Mouse (Mus musculus) erythroblast, embryonic 14.5 days (primary cell): ENCODE data around the gene Vps33b. TPM values are rescaled to one million over a fixed set of nuclear protein-coding genes. Genes with fewer than 3 reads are reported as not detected.

Experiments used
- H3K27me3 ChIP-seq: 2 replicates; pipeline ENCODE4 v1.6.1; 2012; ENCODE audit warnings: inconsistent platforms; ENCODE audit not compliant: control insufficient read depth
- H3K36me3 ChIP-seq: 2 replicates; pipeline ENCODE4 v1.6.1; 2012; ENCODE audit warnings: mild to moderate bottlenecking, inconsistent platforms; ENCODE audit not compliant: control insufficient read depth
- H3K4me1 ChIP-seq: 2 replicates; pipeline ENCODE4 v1.6.1; 2012; ENCODE audit warnings: inconsistent platforms; ENCODE audit not compliant: control insufficient read depth
- H3K4me3 ChIP-seq: replicated peaks from 2 replicates; pipeline ENCODE3; 2012; ENCODE audit warnings: moderate library complexity, mild to moderate bottlenecking, inconsistent platforms
- H3K9me3 ChIP-seq: 2 replicates; pipeline ENCODE4 v1.6.1; 2012; ENCODE audit warnings: low read length, inconsistent platforms, mixed read lengths; ENCODE audit not compliant: control insufficient read depth
- GATA1 ChIP-seq: IDR thresholded peaks from 2 replicates; pipeline ENCODE4 v1.6.1; 2012; ENCODE audit warnings: low read length, inconsistent platforms, mixed read lengths
- TAL1 ChIP-seq: IDR thresholded peaks from 3 replicates; pipeline ENCODE4 v1.6.1; 2012; ENCODE audit warnings: low read length, inconsistent platforms, mixed read lengths
- polyA plus RNA-seq: library from polyadenylated mRNA; stranded (reverse); fragments of >175 nt; gene quantifications from 2 replicates; pipeline ENCODE4 v1.2.3, GENCODE M21; 2012

Vps33b gene
- 0.13 and 0.14 TPM in 2 replicates for polyA plus RNA-seq

DNA sequence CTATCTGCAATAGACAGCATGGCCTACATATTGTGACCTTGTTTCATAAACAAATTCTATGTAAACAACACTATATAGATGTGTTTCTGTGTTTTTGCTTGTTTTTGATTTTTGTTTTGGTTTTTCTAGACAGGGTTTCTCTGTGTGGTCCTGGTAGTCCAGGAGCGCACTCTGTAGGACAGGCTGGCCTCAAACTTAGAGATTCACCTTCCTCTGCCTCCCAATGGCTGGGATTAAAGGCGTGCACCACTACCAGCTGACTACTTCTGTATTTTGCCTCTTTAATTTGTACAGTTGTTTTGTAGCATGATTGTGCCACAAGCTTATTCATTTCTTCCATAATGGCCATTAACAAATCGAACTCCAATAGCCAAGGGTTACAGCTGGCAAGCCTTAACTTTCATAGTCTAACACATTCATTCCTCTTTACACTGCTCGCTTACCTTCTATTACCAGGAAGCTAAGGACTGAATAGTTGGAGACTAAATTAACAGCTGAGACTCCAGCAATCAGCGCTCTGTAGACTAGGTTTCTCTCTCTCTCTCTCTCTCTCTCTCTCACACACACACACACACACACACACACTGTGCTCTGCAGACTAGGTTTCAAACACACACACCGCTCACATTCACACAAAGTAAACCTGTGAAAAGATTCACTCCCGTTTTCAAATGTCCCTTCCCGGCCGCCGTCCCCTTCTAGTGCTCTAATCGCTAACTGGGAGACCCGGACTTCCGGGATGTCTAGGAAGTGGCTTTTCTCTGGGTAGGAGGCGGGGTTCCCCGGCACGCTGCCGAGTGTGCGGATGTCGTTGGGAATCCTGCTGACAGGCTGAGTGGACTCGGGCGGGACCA lies at the start of gene Vps33b:
TSS of gene Vps33b (plus strand) at position 753 of the 854 bp plus-strand sequence.
- Histone ChIP-seq H3K4me3 (peak within 1 kb of the TSS; percentile 82), H3K27me3 (no peaks in the 10 kb centered on the region), H3K4me1 (peaks cover 46% of the 10 kb centered on the region), H3K36me3 (peaks cover 60% of the 10 kb centered on the region), H3K9me3 (no peaks in the 10 kb centered on the region)
- TF ChIP-seq GATA1 = no peak
- TF ChIP-seq TAL1 = no peak

DNA sequence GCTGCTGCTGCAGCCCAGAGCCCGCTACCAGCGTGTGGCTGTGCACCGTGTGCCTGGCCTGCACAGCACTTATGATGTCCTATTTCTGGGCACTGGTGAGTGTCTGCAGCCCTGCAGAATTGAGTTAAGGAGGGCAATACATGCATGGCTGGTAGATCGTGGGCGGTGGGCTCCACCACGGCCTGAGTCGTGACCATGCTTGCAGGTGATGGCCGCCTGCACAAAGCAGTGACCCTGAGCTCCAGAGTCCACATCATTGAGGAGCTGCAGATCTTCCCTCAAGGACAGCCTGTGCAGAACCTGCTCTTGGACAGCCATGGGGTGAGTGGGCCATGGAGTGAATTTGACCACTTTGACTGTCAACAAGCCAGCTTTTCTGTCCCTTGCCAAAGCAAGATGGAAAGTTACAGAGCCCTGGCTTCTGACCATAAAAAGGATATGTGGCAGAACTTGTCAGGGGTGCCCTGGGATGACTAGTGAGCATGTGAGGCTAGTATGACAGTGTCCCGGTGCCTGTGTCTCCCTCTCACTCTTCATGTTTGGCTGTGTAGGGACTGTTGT lies 49.1 kb upstream of the Vps33b start:
- Histone ChIP-seq H3K36me3 (peaks cover 99% of the 10 kb centered on the region), H3K27me3 (no peaks in the 10 kb centered on the region; the same call in 1 of the 2 replicates), H3K4me3 (no peak overlapping the region), H3K9me3 (no peaks in the 10 kb centered on the region), H3K4me1 (peaks cover 19% of the 10 kb centered on the region)
- no peak for TF ChIP-seq TAL1
- TF ChIP-seq GATA1 = no peak

DNA sequence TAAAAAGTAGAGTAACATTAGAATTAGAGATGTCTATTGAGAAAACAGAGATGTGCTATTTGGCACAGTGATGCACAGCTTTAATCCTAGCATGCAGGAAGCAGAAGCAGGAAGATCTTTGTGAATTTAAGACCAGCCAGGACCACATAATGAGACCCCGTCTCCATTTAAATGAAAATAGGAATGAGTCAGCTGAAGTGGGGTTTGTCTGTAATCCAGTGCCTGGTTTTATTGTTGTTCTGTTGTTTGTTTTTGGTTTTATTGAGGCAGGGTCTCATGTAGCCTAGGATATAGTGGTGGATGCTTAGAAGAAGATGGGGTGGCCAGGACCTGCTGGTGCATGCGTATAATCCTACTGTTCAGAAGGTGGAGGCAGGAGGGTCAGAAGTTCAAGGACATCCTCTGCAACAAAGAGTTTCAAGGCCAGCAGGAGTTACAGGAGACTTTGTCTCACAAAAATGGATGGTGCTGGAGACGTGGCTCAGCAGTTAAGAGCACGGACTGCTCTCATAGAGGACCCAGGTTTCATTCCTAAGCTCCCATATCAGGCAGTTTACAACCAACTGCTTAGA lies 48.2 kb upstream of the Vps33b start:
- Histone ChIP-seq H3K27me3 (no peaks in the 10 kb centered on the region; the same call in 1 of the 2 replicates), H3K4me3 (no peak overlapping the region), H3K9me3 (no peaks in the 10 kb centered on the region), H3K4me1 (peaks cover 12% of the 10 kb centered on the region), H3K36me3 (peaks cover 99% of the 10 kb centered on the region)
- TF ChIP-seq TAL1 (no peak), GATA1 (no peak)

DNA sequence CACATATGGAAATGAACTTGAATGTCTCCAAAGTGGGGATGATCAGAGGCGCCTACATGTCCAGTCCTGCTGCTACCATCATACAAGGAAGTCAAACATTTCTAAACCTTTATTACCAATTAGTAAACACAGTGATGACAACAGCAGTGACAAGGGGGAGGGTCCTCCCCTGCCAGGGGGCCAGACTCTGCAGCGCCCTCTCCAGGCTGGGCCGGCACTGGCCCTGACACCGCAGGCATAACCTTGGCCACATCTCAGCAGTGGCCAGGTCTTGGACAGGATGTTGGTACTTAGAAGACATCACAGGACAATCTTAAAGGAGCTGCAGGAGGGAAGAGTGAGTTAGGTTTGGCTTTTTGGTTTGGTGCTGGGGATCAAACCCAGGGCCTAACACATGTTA lies 42.4 kb upstream of the Vps33b start:
- Histone ChIP-seq H3K27me3 (no peaks in the 10 kb centered on the region), H3K9me3 (no peaks in the 10 kb centered on the region), H3K36me3 (peaks cover 89% of the 10 kb centered on the region), H3K4me1 (peaks cover 49% of the 10 kb centered on the region), H3K4me3 (no peak overlapping the region)
- no peak for TF ChIP-seq TAL1

DNA sequence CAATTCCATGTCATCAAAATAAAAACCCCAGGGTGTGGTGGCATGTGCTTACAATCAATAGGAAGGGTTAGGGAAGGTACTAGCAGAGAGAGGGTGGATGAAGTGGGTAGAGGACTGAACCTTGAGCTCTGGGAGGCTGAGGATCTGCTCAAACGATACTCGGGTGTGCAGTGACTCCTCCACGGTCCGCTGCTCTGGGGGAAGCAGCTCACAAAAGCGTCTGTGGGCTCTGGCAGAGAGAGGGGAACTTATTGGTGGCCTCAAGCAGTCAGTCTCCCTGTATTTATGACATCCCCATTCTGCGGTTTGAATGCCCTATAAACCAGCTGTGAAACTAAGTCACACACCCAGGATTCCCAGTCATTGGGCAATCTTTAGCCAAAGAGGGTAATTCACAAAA lies 39.3 kb upstream of the Vps33b start:
- H3K4me1 ChIP-seq = peaks cover 70% of the 10 kb centered on the region
- H3K9me3 ChIP-seq = no peaks in the 10 kb centered on the region
- peak overlapping the region; percentile 3 for H3K4me3 ChIP-seq
- H3K27me3 ChIP-seq = no peaks in the 10 kb centered on the region
- TF ChIP-seq TAL1 (no peak), GATA1 (no peak)
- peaks cover 61% of the 10 kb centered on the region for H3K36me3 ChIP-seq

DNA sequence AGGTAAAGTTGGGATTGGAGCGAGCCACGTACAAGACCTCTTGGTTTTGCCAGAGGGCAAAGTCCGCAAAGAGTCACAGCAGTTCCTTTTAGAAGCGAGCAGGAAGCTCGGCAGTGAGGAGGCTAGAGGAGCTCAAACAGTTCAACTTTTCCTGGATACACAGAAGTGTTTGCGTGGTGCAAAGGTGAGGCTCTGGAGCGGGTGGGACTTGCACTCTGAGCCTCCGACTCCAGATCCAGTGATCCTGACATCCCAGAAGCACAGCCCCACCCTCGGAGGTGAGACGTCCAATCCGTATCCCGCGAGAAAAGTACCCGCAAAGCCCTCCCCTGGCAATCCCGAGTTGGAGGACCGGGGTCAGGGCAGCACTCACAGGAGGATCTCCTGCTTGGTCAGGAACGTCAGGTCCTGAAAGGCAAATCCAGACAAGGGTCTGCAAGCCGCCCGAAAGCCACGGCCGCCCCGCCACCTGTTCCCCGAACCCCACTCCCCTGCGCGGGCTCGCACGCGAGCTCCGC lies 37.4 kb upstream of the Vps33b start:
- Histone ChIP-seq H3K9me3 (no peaks in the 10 kb centered on the region), H3K27me3 (no peaks in the 10 kb centered on the region), H3K4me1 (peaks cover 75% of the 10 kb centered on the region), H3K36me3 (peaks cover 49% of the 10 kb centered on the region), H3K4me3 (peak overlapping the region; percentile 86)
- TF ChIP-seq TAL1 (no peak), GATA1 (no peak)

DNA sequence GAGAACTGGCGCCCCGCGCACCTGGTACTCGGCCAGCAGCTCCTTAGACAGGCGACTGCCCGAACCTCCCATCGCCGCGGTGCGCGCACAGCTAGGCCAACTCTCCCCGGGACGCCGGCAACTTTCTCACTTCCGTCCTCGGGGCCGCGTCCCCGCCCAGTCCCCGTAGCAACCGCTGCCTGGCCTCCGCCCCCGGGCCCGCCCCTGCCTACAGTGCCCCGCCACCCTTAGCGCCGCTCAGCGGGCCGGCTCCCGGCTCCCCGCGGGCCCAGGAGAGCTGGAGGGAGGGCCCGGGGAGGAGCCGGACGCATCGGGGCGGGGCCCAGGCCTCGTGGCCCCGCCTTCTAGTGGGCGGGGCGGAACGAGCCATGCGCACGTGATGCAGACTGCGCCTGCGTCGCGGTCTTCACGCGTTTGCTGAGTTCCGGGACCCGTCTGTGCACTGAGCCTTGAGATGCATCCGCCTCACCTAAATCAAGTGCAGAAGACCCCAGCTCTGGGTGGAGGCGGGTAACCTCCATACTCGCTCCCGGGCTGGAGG lies 36.9 kb upstream of the Vps33b start, which contains the start of the genes Cib1 and Gdpgp1:
TSS of gene Cib1 (minus strand) at position 325 of the 541 bp plus-strand sequence.
TSS of gene Gdpgp1 (plus strand) at position 377 of the 541 bp plus-strand sequence.
- no peak for TF ChIP-seq TAL1
- TF ChIP-seq GATA1 = no peak
- H3K4me1 ChIP-seq = peaks cover 71% of the 10 kb centered on the region
- peak within 1 kb of the TSS; percentile 86 for H3K4me3 ChIP-seq
- H3K36me3 ChIP-seq = peaks cover 44% of the 10 kb centered on the region
- no peaks in the 10 kb centered on the region for H3K27me3 ChIP-seq
- no peaks in the 10 kb centered on the region for H3K9me3 ChIP-seq

DNA sequence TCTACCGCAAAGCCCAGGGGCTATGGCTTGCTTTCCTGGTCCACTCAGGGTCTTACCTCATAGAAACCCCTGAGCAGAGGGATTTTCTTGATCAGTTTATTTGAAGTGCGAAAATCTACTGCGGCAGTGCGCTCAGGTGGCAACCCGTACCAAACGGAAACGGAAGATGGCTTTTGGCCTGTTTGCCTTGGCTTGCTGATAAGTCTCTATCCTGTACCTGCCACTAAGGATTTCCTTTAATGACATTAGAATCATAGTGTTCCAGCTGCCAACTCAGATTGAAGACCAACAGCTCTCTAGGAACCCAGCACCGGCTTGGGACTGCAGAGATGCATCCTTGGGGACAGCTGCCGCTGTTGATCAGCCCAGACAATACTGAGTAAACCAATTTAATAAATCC lies 35.6 kb upstream of the Vps33b start:
- no peaks in the 10 kb centered on the region for H3K27me3 ChIP-seq
- H3K4me1 ChIP-seq = peaks cover 61% of the 10 kb centered on the region
- peaks cover 39% of the 10 kb centered on the region for H3K36me3 ChIP-seq
- TF ChIP-seq GATA1 (no peak), TAL1 (no peak)
- peak overlapping the region; percentile 86 for H3K4me3 ChIP-seq
- H3K9me3 ChIP-seq = no peaks in the 10 kb centered on the region; the same call in 1 of the 2 replicates
